Mouse (Mus musculus): ENCODE data around the gene Pnp2.

The Pnp2 gene

GRCm38 (mm10) chr14:51008781-51009180 lies 53.0 kb downstream of the Pnp2 start:
- DNase-seq (ENCODE audit: low spot score in 2 of 2) = no peak

- no peak for DNase-seq (ENCODE audit: low spot score in 2 of 2)
Observed at GRCm38 (mm10) chr14:51009572-51009971, 53.8 kb downstream of the Pnp2 start.
